Mouse (Mus musculus) liver, adult 2 months (tissue): ENCODE results near the gene Rab40b.

ENCODE experiments used
- CTCF ChIP-seq: fragments of 200-500 bp; IDR thresholded peaks from 2 replicates; pipeline ENCODE4 v1.5.1; 2011; ENCODE audit warnings: low read depth, low read length, control low read depth
- POLR2A ChIP-seq: fragments of 200-500 bp; IDR thresholded peaks from 2 replicates; pipeline ENCODE4 v1.6.1; 2011; ENCODE audit warnings: low read length, control low read depth; ENCODE audit not compliant: insufficient read depth; ENCODE audit errors: extremely low read depth

DNA sequence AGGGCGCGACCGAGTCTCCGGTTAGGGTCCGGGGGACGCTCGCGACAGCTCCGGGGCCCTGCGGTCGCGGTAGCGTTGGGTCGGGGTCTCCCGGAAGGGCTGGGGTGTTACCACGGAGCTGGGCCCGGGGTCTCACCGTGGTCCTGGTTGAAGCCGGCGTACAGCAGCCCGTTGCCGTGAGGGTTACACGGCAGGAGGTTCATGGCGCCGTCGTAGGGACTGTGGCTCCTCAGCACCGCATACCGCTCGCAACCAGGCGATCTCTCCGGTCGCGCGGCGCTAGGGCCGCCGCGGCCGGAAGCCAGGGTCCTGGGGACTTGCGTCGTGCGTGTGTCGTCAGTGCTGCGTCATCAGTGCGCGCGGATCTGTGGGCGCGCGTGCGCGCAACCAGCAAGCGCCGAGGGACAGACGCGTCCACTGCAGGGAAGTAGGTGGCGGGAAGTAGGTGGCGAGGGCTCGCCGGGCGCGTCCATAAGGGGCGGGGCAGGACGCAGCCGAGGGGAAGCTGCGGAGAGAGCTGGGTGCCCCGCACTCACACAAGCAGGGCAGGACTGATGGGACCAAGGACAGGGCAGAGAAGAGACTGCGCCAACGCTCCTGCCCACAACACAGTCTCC, 33.9 kb downstream of the Rab40b start, which contains the start of gene Wdr45b:
- TF ChIP-seq CTCF (no peak), POLR2A (peak; percentile 80)
